In genomic region chr5:75199698-75200365, GRCm38 (mm10) we compare ENCODE assay signal across 14 mouse cellular contexts. TPM values are rescaled to one million over a fixed set of nuclear protein-coding genes. Genes with fewer than 3 reads are reported as not detected.
DNase-seq lines count a peak whose midpoint lies in the region; ATAC-seq lines count a peak whose summit lies in the region.
"Had no signal": no experiment of that assay in that cellular context is flagged by ENCODE, and none has a peak within 500 bp of the region (broad histone marks: within the 10 kb centered on the region; RNA-seq: fewer than 3 reads in every experiment).

No protein-coding gene starts in this region.

- no peak overlapping the region for H3K27ac ChIP-seq in forebrain, embryonic 11.5 days (ENCODE audit: low read depth, low read length)
- no peak overlapping the region for H3K27ac ChIP-seq in forebrain, embryonic 10.5 days
- H3K27ac ChIP-seq in midbrain, embryonic 15.5 days = 0 out of 2 replicates have a peak overlapping the region, but pooled peaks have one; percentile 30

- H3K9ac ChIP-seq in forebrain, embryonic 11.5 days (ENCODE audit: low read length) = no peak overlapping the region
- no peak overlapping the region for H3K9ac ChIP-seq in midbrain, embryonic 15.5 days
- H3K9ac ChIP-seq: lung, embryonic 14.5 days had no signal

- H3K27me3 ChIP-seq in forebrain, embryonic 11.5 days (ENCODE audit: control insufficient read depth, insufficient read depth, low read length) = no peaks in the 10 kb centered on the region
- no peaks in the 10 kb centered on the region for H3K27me3 ChIP-seq in forebrain, embryonic 10.5 days (ENCODE audit: poor library complexity, severe bottlenecking)
- no peaks in the 10 kb centered on the region for H3K27me3 ChIP-seq in midbrain, embryonic 15.5 days (replicated peaks)
- H3K27me3 ChIP-seq: megakaryocyte, embryonic 14.5 days had no signal

- peak; percentile 45 for DNase-seq in forebrain, embryonic 11.5 days (ENCODE audit: low spot score)
- DNase-seq in forebrain, embryonic 10.5 days (ENCODE audit: extremely low spot score, low spot score) = no peak
- DNase-seq in brain, adult 2 months (ENCODE audit: low read depth, low spot score) = peak; percentile 19
- DNase-seq in layer of hippocampus, adult 11-12 months (ENCODE audit: low spot score) = peak; percentile 29
- DNase-seq in frontal cortex, postnatal 25 days (ENCODE audit: low spot score in 2 of 2) = no peak
- DNase-seq in kidney, postnatal 14 days = no peak
- DNase-seq: adrenal gland, adult 2 months; cerebellum, adult 9-11 months; heart, adult 11 months; lung, embryonic 14.5 days; thymus, postnatal 4 days had no signal

- no peaks in the 10 kb centered on the region for H3K36me3 ChIP-seq in forebrain, embryonic 11.5 days (ENCODE audit: control insufficient read depth, insufficient read depth, low read length)
- peaks cover 27% of the 10 kb centered on the region for H3K36me3 ChIP-seq in forebrain, embryonic 10.5 days (replicated peaks)
- no peaks in the 10 kb centered on the region for H3K36me3 ChIP-seq in midbrain, embryonic 15.5 days (replicated peaks)

- H3K4me1 ChIP-seq in forebrain, embryonic 11.5 days (replicated peaks; ENCODE audit: control insufficient read depth, insufficient read depth, low read length) = no peaks in the 10 kb centered on the region
- H3K4me1 ChIP-seq in forebrain, embryonic 10.5 days = no peaks in the 10 kb centered on the region
- H3K4me1 ChIP-seq in midbrain, embryonic 15.5 days = peaks cover 8% of the 10 kb centered on the region
- H3K4me1 ChIP-seq: megakaryocyte, embryonic 14.5 days had no signal

- H3K9me3 ChIP-seq in forebrain, embryonic 11.5 days (ENCODE audit: control insufficient read depth, low read length) = no peaks in the 10 kb centered on the region
- no peaks in the 10 kb centered on the region for H3K9me3 ChIP-seq in forebrain, embryonic 10.5 days
- no peaks in the 10 kb centered on the region for H3K9me3 ChIP-seq in midbrain, embryonic 15.5 days
- H3K9me3 ChIP-seq: megakaryocyte, embryonic 14.5 days had no signal

- no peak overlapping the region for H3K4me2 ChIP-seq in forebrain, embryonic 11.5 days (ENCODE audit: low read depth, low read length, severe bottlenecking)
- H3K4me2 ChIP-seq in midbrain, embryonic 15.5 days = no peak overlapping the region
- H3K4me2 ChIP-seq: lung, embryonic 14.5 days had no signal

- WGBS in forebrain, embryonic 11.5 days = 78% methylated on average over 9 of the region's 9 CpGs
- WGBS in forebrain, embryonic 10.5 days = 88% methylated on average over 9 of the region's 9 CpGs
- WGBS in midbrain, embryonic 15.5 days = 60% methylated on average over 9 of the region's 9 CpGs

- no peak for ATAC-seq in forebrain, embryonic 11.5 days (replicated peaks; ENCODE audit: low FRiP score)
- no peak for ATAC-seq in midbrain, embryonic 15.5 days (replicated peaks)
- ATAC-seq in erythroblast, adult 5-6 weeks (replicated peaks; ENCODE audit: low FRiP score, poor library complexity, severe bottlenecking) = no peak

- H3K4me3 ChIP-seq in forebrain, embryonic 11.5 days (ENCODE audit: low read depth, low read length) = no peak overlapping the region
- H3K4me3 ChIP-seq in forebrain, embryonic 10.5 days = no peak overlapping the region
- H3K4me3 ChIP-seq in midbrain, embryonic 15.5 days = no peak overlapping the region
- H3K4me3 ChIP-seq: megakaryocyte, embryonic 14.5 days had no signal

RNA-seq across cellular contexts. Expression of gene Pdgfra, which starts 47.7 kb away (rescaled TPM):
- 21.6 and 24.0 TPM in 2 replicates for polyA plus RNA-seq in forebrain, embryonic 11.5 days (2014; fragmentation: Nextera tagmentation; extraction: Ambion mirVana)
- polyA plus RNA-seq in forebrain, embryonic 10.5 days (2016; fragmentation: Nextera tagmentation; extraction: Ambion mirVana) = 20.2 and 23.5 TPM in 2 replicates
- polyA plus RNA-seq in midbrain, embryonic 15.5 days (2015; fragmentation: Nextera tagmentation; extraction: Ambion mirVana) = 11.1 and 11.3 TPM in 2 replicates
- 0.21 TPM in 1 of 2 replicates, not detected in the other for total RNA-seq in erythroblast, adult 5-6 weeks (2015; ENCODE audit: low replicate concordance)
- total RNA-seq in erythroblast, adult 5-6 weeks (2017; ENCODE audit: low replicate concordance) = 0.34 and 0.42 TPM in 2 replicates

Comparison
In these comparisons a context has a peak if more than half of its experiments do, and no peak if none do; other contexts are left out.
1. DNase-seq: peak in forebrain, embryonic 11.5 days (single experiment), brain, adult 2 months (single experiment) and layer of hippocampus, adult 11-12 months (single experiment); none in forebrain, embryonic 10.5 days (single experiment), frontal cortex, postnatal 25 days (0 of 2) and kidney, postnatal 14 days (single experiment).